Mouse (Mus musculus): ENCODE data around the gene Limch1. TPM values are rescaled to one million over a fixed set of nuclear protein-coding genes. Genes with fewer than 3 reads are reported as not detected.

Gene Limch1
- total and polyA plus RNA-seq, 3 experiments, result 0.33 TPM; not detected in 2

DNA sequence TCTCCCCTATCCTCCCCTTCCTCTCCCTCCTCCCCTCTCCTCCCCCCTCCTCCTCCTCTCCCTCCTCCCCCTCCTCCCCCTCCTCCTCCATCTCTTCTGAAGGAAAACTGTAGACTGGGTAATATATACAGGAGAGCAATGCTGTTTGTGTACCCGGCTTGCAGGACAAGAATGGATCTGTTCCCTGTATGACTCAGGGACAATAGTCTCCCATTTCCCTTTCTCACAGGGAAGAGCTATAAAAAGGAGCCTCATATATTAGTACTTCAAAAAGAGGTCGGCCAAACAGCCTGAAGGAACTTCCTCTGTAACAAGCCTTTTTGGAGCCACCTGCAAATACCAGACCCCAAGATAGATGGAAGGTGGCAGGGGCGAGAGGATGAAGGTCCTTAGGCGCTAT, 23.4 kb downstream of the Limch1 start:
- no peak for TF ChIP-seq POLR2AphosphoS5 (IDR thresholded peaks at IDR 0.05; ENCODE audit: insufficient replicate concordance, low read depth, low read length)
- no peak for TF ChIP-seq GATA2 (IDR thresholded peaks at IDR 0.05; ENCODE audit: borderline replicate concordance, low read depth, low read length)
- TF ChIP-seq TAL1 (conservative IDR thresholded peaks at IDR 0.05; ENCODE audit: low read depth, low read length), result no peak
- no peak for TF ChIP-seq CTCF (IDR thresholded peaks at IDR 0.05; ENCODE audit: low read depth, low read length)
- TF ChIP-seq GATA1 (IDR thresholded peaks at IDR 0.05; ENCODE audit: borderline replicate concordance, low read length), result no peak
- Histone ChIP-seq H3K4me3 (ENCODE audit: low read depth, low read length) (no peak overlapping the region), H3K27me3 (ENCODE audit: insufficient read depth, low read length) (no peaks in the 10 kb centered on the region), H3K36me3 (replicated peaks) (no peaks in the 10 kb centered on the region), H3K4me1 (ENCODE audit: insufficient read depth, low read depth, low read length) (no peaks in the 10 kb centered on the region), H3K9me3 (replicated peaks) (peaks cover 53% of the 10 kb centered on the region)
- no peak for DNase-seq (ENCODE audit: low spot score)
- no peak for ATAC-seq (ENCODE audit: extremely low read depth, insufficient number of reproducible peaks, low FRiP score, poor library complexity, severe bottlenecking)

- TF ChIP-seq TAL1 (conservative IDR thresholded peaks at IDR 0.05; ENCODE audit: low read depth, low read length) (no peak), GATA1 (IDR thresholded peaks at IDR 0.05; ENCODE audit: borderline replicate concordance, low read length) (no peak), CTCF (IDR thresholded peaks at IDR 0.05; ENCODE audit: low read depth, low read length) (no peak), GATA2 (IDR thresholded peaks at IDR 0.05; ENCODE audit: borderline replicate concordance, low read depth, low read length) (no peak), POLR2AphosphoS5 (IDR thresholded peaks at IDR 0.05; ENCODE audit: insufficient replicate concordance, low read depth, low read length) (no peak)
- no peaks in the 10 kb centered on the region for H3K27me3 ChIP-seq (ENCODE audit: insufficient read depth, low read length)
- H3K9me3 ChIP-seq (replicated peaks), result peaks cover 51% of the 10 kb centered on the region
- H3K4me3 ChIP-seq (ENCODE audit: low read depth, low read length), result no peak overlapping the region
- no peaks in the 10 kb centered on the region for H3K4me1 ChIP-seq (ENCODE audit: insufficient read depth, low read depth, low read length)
- DNase-seq (ENCODE audit: low spot score), result no peak
- no peak for ATAC-seq (ENCODE audit: extremely low read depth, insufficient number of reproducible peaks, low FRiP score, poor library complexity, severe bottlenecking)
- no peaks in the 10 kb centered on the region for H3K36me3 ChIP-seq (replicated peaks)
Measured at GRCm38 (mm10) chr5:66769558-66769957, 23.9 kb downstream of the Limch1 start.

DNA sequence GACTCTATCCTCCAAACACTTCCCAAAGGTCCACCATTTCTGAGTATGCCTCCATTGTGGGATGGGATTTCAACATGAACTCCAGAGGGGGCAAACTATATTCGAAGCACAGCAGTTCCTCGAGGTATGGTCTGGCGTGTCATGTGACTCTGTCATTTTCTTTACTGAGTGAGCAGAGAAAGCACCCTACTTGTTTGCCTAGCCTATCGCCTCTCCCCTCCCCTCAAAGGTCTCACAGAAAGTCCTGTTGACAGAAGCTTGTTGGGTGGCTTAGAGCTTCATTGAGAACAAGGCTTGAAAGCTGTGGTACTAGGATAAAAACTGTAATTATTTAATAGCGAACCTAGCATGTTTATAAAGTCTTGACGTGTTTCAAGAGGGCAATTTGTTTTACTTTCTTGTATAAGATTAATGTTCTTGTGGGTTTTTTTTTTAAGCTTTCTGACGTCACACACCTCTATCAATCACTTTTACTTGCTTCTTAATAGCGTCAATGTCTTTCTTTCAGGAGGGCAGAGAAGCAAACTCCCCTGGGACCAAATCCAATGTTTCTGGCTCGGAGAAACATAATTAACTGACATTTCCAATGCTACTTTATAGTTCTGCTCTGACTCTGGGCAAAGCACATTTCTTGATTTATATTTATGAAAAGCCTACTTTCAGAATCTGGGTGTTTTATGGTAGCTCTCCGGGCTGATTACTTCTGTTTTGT, 32.5 kb downstream of the Limch1 start:
- DNase-seq (ENCODE audit: low spot score) (no peak), ATAC-seq (ENCODE audit: extremely low read depth, insufficient number of reproducible peaks, low FRiP score, poor library complexity, severe bottlenecking) (no peak)
- Histone ChIP-seq H3K27me3 (ENCODE audit: insufficient read depth, low read length) (no peaks in the 10 kb centered on the region), H3K9me3 (replicated peaks) (peaks cover 42% of the 10 kb centered on the region), H3K4me3 (ENCODE audit: low read depth, low read length) (no peak overlapping the region), H3K4me1 (ENCODE audit: insufficient read depth, low read depth, low read length) (no peaks in the 10 kb centered on the region), H3K36me3 (replicated peaks) (no peaks in the 10 kb centered on the region)
- no peak for TF ChIP-seq POLR2AphosphoS5 (IDR thresholded peaks at IDR 0.05; ENCODE audit: insufficient replicate concordance, low read depth, low read length)
- no peak for TF ChIP-seq TAL1 (conservative IDR thresholded peaks at IDR 0.05; ENCODE audit: low read depth, low read length)
- no peak for TF ChIP-seq GATA2 (IDR thresholded peaks at IDR 0.05; ENCODE audit: borderline replicate concordance, low read depth, low read length)
- no peak for TF ChIP-seq CTCF (IDR thresholded peaks at IDR 0.05; ENCODE audit: low read depth, low read length)
- no peak for TF ChIP-seq GATA1 (IDR thresholded peaks at IDR 0.05; ENCODE audit: borderline replicate concordance, low read length)

GRCm38 (mm10) chr5:66780371-66780770, 34.7 kb downstream of the Limch1 start:
- H3K36me3 ChIP-seq (replicated peaks), result no peaks in the 10 kb centered on the region
- no peaks in the 10 kb centered on the region for H3K4me1 ChIP-seq (ENCODE audit: insufficient read depth, low read depth, low read length)
- H3K9me3 ChIP-seq (replicated peaks), result peaks cover 44% of the 10 kb centered on the region
- ATAC-seq (ENCODE audit: extremely low read depth, insufficient number of reproducible peaks, low FRiP score, poor library complexity, severe bottlenecking) (no peak), DNase-seq (ENCODE audit: low spot score) (no peak)
- H3K4me3 ChIP-seq (ENCODE audit: low read depth, low read length), result no peak overlapping the region
- TF ChIP-seq GATA2 (IDR thresholded peaks at IDR 0.05; ENCODE audit: borderline replicate concordance, low read depth, low read length) (no peak), GATA1 (IDR thresholded peaks at IDR 0.05; ENCODE audit: borderline replicate concordance, low read length) (no peak), CTCF (IDR thresholded peaks at IDR 0.05; ENCODE audit: low read depth, low read length) (no peak), TAL1 (conservative IDR thresholded peaks at IDR 0.05; ENCODE audit: low read depth, low read length) (no peak), POLR2AphosphoS5 (IDR thresholded peaks at IDR 0.05; ENCODE audit: insufficient replicate concordance, low read depth, low read length) (no peak)
- no peaks in the 10 kb centered on the region for H3K27me3 ChIP-seq (ENCODE audit: insufficient read depth, low read length)

DNA sequence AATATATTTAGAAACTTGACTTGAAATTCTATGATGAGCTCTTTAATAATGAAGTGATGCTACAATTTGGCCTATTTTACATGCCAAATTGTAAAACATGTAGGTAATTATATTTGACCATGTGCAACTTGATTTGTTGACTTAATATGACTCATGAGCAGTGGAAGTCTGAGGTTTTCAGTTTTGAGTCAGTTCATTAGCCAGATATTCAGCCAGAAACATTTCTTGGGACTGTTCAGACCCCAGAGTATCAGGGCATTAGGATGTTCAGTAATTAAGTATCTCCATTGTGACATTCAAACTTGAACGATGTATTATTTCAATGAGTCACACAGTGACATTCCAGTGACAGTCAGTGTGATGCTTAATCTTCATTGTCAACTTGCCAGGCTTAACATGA, 35.9 kb downstream of the Limch1 start:
- no peaks in the 10 kb centered on the region for H3K4me1 ChIP-seq (ENCODE audit: insufficient read depth, low read depth, low read length)
- H3K9me3 ChIP-seq (replicated peaks), result peaks cover 45% of the 10 kb centered on the region
- H3K36me3 ChIP-seq (replicated peaks), result no peaks in the 10 kb centered on the region
- ATAC-seq (ENCODE audit: extremely low read depth, insufficient number of reproducible peaks, low FRiP score, poor library complexity, severe bottlenecking), result no peak
- no peaks in the 10 kb centered on the region for H3K27me3 ChIP-seq (ENCODE audit: insufficient read depth, low read length)
- H3K4me3 ChIP-seq (ENCODE audit: low read depth, low read length), result no peak overlapping the region
- DNase-seq (ENCODE audit: low spot score), result no peak
- TF ChIP-seq CTCF (IDR thresholded peaks at IDR 0.05; ENCODE audit: low read depth, low read length), result no peak
- TF ChIP-seq TAL1 (conservative IDR thresholded peaks at IDR 0.05; ENCODE audit: low read depth, low read length), result no peak
- no peak for TF ChIP-seq GATA2 (IDR thresholded peaks at IDR 0.05; ENCODE audit: borderline replicate concordance, low read depth, low read length)
- TF ChIP-seq GATA1 (IDR thresholded peaks at IDR 0.05; ENCODE audit: borderline replicate concordance, low read length), result no peak
- no peak for TF ChIP-seq POLR2AphosphoS5 (IDR thresholded peaks at IDR 0.05; ENCODE audit: insufficient replicate concordance, low read depth, low read length)

DNA sequence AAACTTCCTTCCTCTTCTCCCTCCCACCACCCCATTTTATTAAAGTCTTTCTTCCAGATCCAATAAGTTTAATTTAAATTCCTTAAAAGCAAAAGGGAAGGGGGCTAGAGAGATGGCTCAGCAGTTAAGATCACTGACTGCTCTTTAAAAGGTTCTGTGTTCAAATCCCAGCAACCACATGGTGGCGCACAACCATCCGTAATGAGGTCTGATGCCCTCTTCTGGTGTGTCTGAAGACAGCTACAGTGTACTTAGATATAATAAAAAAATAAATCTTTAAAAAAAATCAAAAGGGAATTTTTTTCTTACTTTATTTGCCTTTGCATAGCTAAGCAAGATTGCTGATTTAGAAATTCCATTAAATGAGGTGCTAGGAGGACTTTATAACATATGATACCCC, 37.2 kb downstream of the Limch1 start:
- Histone ChIP-seq H3K27me3 (ENCODE audit: insufficient read depth, low read length) (no peaks in the 10 kb centered on the region), H3K9me3 (replicated peaks) (peaks cover 38% of the 10 kb centered on the region), H3K4me1 (ENCODE audit: insufficient read depth, low read depth, low read length) (no peaks in the 10 kb centered on the region), H3K4me3 (ENCODE audit: low read depth, low read length) (no peak overlapping the region), H3K36me3 (replicated peaks) (no peaks in the 10 kb centered on the region)
- ATAC-seq (ENCODE audit: extremely low read depth, insufficient number of reproducible peaks, low FRiP score, poor library complexity, severe bottlenecking) (no peak), DNase-seq (ENCODE audit: low spot score) (no peak)
- no peak for TF ChIP-seq CTCF (IDR thresholded peaks at IDR 0.05; ENCODE audit: low read depth, low read length)
- TF ChIP-seq GATA2 (IDR thresholded peaks at IDR 0.05; ENCODE audit: borderline replicate concordance, low read depth, low read length), result no peak
- TF ChIP-seq GATA1 (IDR thresholded peaks at IDR 0.05; ENCODE audit: borderline replicate concordance, low read length), result no peak
- TF ChIP-seq POLR2AphosphoS5 (IDR thresholded peaks at IDR 0.05; ENCODE audit: insufficient replicate concordance, low read depth, low read length), result no peak
